Mouse (Mus musculus) ES-E14 (cell line): Measurements from ENCODE around the gene Itpr1. TPM values are rescaled to one million over a fixed set of nuclear protein-coding genes. Genes with fewer than 3 reads are reported as not detected.

ENCODE experiments used
- DNase-seq: peaks from one replicate; pipeline ENCODE4 v3.0.0-alpha.2; 2013; ENCODE audit warnings: low read depth, low spot score
- H3K27ac ChIP-seq: 2 replicates; pipeline ENCODE4 v1.5.1; 2012; ENCODE audit warnings: low read depth, mild to moderate bottlenecking, low read length, moderate library complexity, mixed read lengths; ENCODE audit not compliant: poor library complexity, insufficient read depth, severe bottlenecking
- H3K36me3 ChIP-seq: 2 replicates; pipeline ENCODE4 v1.6.1; 2012; ENCODE audit warnings: mild to moderate bottlenecking, low read length, moderate library complexity, mixed read lengths; ENCODE audit not compliant: control insufficient read depth, poor library complexity, insufficient read depth, severe bottlenecking
- H3K4me1 ChIP-seq, 2 experiments: fragments of 150-350 bp in 1 of 2; sonication (generic) in 1 of 2; 2 replicates each; pipeline ENCODE4 v1.6.1; 2012; ENCODE audit warnings: low read length in 2 of 2, mild to moderate bottlenecking in 1 of 2, mixed read lengths in 1 of 2; ENCODE audit not compliant: control insufficient read depth in 2 of 2, insufficient read depth in 2 of 2, poor library complexity in 1 of 2
- H3K4me3 ChIP-seq, 2 experiments: fragments of 150-350 bp in 1 of 2; sonication (generic) in 1 of 2; 2 replicates each; pipeline ENCODE4 v1.5.1; 2012; ENCODE audit warnings: low read length in 2 of 2, low read depth in 1 of 2, mild to moderate bottlenecking in 1 of 2, mixed read lengths in 1 of 2; ENCODE audit not compliant: insufficient read depth in 1 of 2, poor library complexity in 1 of 2, severe bottlenecking in 1 of 2
- H3K9ac ChIP-seq: 2 replicates; pipeline ENCODE4 v1.6.1; 2012; ENCODE audit warnings: low read depth, mild to moderate bottlenecking, low read length, mixed read lengths; ENCODE audit not compliant: poor library complexity, insufficient read depth, severe bottlenecking
- H3K9me3 ChIP-seq: fragments of 150-350 bp; sonication (generic); 2 replicates; pipeline ENCODE4 v1.6.1; 2012; ENCODE audit warnings: low read depth, mild to moderate bottlenecking, low read length; ENCODE audit not compliant: control insufficient read depth, insufficient read depth
- CHD2 ChIP-seq: IDR thresholded peaks from 2 replicates; pipeline ENCODE4 v1.6.1; 2014; ENCODE audit warnings: mild to moderate bottlenecking, low read depth, low read length, inconsistent platforms
- HCFC1 ChIP-seq: IDR thresholded peaks from 2 replicates; pipeline ENCODE4 v1.6.1; 2012; ENCODE audit warnings: low read length, inconsistent platforms, borderline replicate concordance; ENCODE audit not compliant: insufficient read depth
- MAFK ChIP-seq: IDR thresholded peaks from 2 replicates; pipeline ENCODE4 v1.6.1; 2014; ENCODE audit warnings: mild to moderate bottlenecking, low read depth, low read length, inconsistent platforms; ENCODE audit not compliant: insufficient read depth
- ZC3H11A ChIP-seq: IDR thresholded peaks from 2 replicates; pipeline ENCODE4 v1.6.1; 2012; ENCODE audit warnings: low read depth, mild to moderate bottlenecking, inconsistent platforms, low read length, borderline replicate concordance
- ZNF384 ChIP-seq: IDR thresholded peaks from 2 replicates; pipeline ENCODE4 v1.6.1; 2012; ENCODE audit warnings: low read depth, low read length, inconsistent platforms
- in situ Hi-C, 2 experiments: fragments of 600-800 bp; cut with MboI; formaldehyde crosslinking; loops; one replicate each; pipeline ENCODE4 v1.15.1; 2025; ENCODE audit warnings: low sequenced_read_pairs in 2 of 2, inconsistent platforms in 1 of 2; ENCODE audit not compliant: unreplicated experiment in 2 of 2
- total RNA-seq: library from RNA; depleted of rRNA; stranded (reverse); fragments of 300-350 nt; gene quantifications from 2 replicates; pipeline ENCODE4 v1.2.3, GENCODE M21; 2012

The Itpr1 gene
- total RNA-seq, 1 experiment = 52.8 TPM

DNA sequence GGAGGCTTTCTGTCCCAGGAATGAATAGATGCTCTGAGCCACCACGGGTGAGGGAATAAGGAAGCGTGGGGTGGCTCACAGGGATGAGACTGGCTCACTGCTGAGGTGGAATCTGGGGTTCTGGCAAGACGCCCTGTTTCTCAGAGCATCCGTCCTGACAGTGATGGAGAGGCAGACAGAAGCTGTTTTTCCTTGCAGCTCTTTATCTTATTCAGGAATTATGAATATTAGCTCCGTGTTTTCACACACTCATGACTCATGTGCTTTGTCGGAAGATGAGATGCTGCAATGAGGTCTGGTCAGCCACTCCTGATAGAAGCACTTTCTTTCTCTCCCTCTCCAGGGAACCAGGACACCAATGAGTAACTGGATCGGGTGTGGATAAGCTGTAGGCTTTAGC is 231.5 kb downstream of the Itpr1 start:
- no peak overlapping the region for H3K27ac ChIP-seq
- TF ChIP-seq CHD2 = no peak
- TF ChIP-seq MAFK = no peak
- no peaks in the 10 kb centered on the region for H3K9me3 ChIP-seq
- in situ Hi-C loops = loop anchor here in 1 of 2 experiments (25.0 kb wide), 1 partner anchor 268 kb away; no protein-coding TSS in a partner anchor
- no peak overlapping the region for H3K9ac ChIP-seq
- no peak for DNase-seq
- peaks cover 6% of the 10 kb centered on the region; the same call in 1 of the 2 replicates for H3K36me3 ChIP-seq
- no peak overlapping the region for H3K4me3 ChIP-seq
- H3K4me1 ChIP-seq = peaks cover 0 to 7% of the 10 kb centered on the region in 2 experiments; a peak in 2 of 4 replicates

DNA sequence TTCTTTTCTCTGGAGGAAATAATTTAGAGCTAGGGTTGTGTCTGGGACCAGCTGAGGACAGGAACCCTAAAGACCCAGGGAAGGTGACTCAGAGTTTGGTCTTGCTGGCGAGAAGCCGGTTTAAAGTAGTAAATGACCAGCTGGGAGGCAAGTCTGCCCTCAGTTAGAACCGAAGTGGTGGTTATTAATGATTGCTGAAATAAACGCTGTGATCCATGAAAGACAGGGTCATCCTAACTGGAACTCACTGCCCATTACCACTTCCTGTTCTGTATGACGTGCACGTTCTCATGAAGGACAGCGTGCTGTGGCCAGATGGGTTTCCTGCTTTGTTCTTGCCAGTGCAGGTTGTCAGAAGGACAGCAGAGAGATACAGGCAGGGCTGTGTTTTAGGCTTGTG is 232.1 kb downstream of the Itpr1 start:
- in situ Hi-C loops = loop anchor here in 1 of 2 experiments (25.0 kb wide), 1 partner anchor 267 kb away; no protein-coding TSS in a partner anchor
- Histone ChIP-seq H3K36me3 (peaks cover 6% of the 10 kb centered on the region; the same call in 1 of the 2 replicates), H3K4me3 (no peak overlapping the region), H3K9ac (no peak overlapping the region), H3K9me3 (no peaks in the 10 kb centered on the region), H3K27ac (no peak overlapping the region), H3K4me1 (peaks cover 0 to 7% of the 10 kb centered on the region in 2 experiments; a peak in 2 of 4 replicates)
- TF ChIP-seq ZC3H11A (no peak), HCFC1 (no peak), CHD2 (no peak), ZNF384 (no peak), MAFK (no peak)
- DNase-seq = no peak

DNA sequence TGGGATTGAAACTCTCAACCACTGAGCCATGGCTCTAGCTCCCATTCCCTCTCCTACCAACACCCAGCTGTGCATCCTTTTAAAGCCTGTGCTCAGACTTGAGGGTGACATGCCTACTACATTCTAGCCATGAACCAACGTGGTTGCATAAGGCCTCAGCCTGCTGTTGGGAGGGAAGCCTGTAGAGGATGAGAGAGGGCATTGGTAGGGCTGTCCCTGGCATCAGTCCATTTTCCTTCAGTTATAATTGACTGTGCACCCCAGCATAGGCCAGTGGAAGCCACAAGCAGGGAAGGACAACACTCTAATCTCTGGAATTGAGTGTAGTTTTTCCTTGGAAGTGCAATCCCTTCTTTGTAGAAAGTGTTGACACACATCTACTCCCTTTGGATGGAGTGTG is 233.9 kb downstream of the Itpr1 start:
- H3K4me3 ChIP-seq = no peak overlapping the region
- no peak for DNase-seq
- H3K4me1 ChIP-seq = peaks cover 0 to 7% of the 10 kb centered on the region in 2 experiments; a peak in 2 of 4 replicates
- in situ Hi-C loops = loop anchor here in 1 of 2 experiments (25.0 kb wide), 1 partner anchor 266 kb away; no protein-coding TSS in a partner anchor
- no peak overlapping the region for H3K27ac ChIP-seq
- H3K9ac ChIP-seq = no peak overlapping the region
- H3K36me3 ChIP-seq = peaks cover 3% of the 10 kb centered on the region; the same call in 1 of the 2 replicates
- TF ChIP-seq ZNF384 (no peak), MAFK (no peak), CHD2 (no peak), ZC3H11A (no peak), HCFC1 (no peak)
- H3K9me3 ChIP-seq = no peaks in the 10 kb centered on the region

DNA sequence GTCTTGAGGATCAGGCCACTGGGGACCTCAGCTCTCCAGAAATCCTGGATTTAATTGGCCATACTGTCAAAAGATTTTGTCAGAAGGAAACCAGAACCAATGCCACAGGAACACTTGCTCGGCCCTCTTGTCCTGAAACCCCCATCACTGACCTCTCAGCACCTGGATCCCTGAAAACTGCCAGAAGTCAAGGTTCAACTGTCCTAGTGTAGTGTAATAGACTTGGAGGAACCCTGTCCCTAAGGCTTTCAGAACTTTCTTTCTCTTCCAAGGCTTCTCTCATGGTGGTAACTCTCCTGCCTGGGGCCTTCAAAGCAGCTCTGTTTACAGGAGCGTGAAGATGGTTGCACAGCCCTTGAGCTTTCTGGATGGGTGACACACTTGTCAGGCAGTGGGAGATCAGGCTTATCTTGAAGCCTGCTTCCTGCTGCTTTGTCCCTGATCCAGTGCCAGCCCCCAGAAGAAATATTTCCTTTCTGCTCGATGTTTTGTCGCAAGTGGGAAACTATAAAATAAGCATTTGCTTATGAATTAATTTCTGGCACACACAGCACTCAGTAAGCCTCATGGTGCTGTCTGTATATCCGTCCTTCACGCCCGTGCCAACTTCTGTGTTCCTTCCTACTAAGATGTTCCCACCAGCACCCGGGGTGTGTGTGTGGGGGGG is 234.4 kb downstream of the Itpr1 start:
- TF ChIP-seq ZNF384 (no peak), HCFC1 (no peak), CHD2 (no peak), ZC3H11A (no peak), MAFK (no peak)
- in situ Hi-C loops = loop anchor here in 1 of 2 experiments (25.0 kb wide), 1 partner anchor 265 kb away; no protein-coding TSS in a partner anchor
- Histone ChIP-seq H3K4me3 (no peak overlapping the region), H3K4me1 (peaks cover 0 to 7% of the 10 kb centered on the region in 2 experiments; a peak in 2 of 4 replicates), H3K27ac (no peak overlapping the region), H3K36me3 (peaks cover 1% of the 10 kb centered on the region; the same call in 1 of the 2 replicates), H3K9me3 (no peaks in the 10 kb centered on the region), H3K9ac (no peak overlapping the region)
- no peak for DNase-seq
